Mouse (Mus musculus) liver, embryonic 14.5 days (tissue): Measurements from ENCODE around the gene Gm11032.
"Not testable (repeated sequence)": the region's sequence is repeated elsewhere in the genome, so short reads cannot be mapped to it uniquely, and the experiment has no call there.

Experiments
- CTCF ChIP-seq: IDR thresholded peaks from 2 replicates; pipeline ENCODE4 v1.5.1; 2016; ENCODE audit warnings: antibody characterized with exemption, low read depth, control low read depth
- EP300 ChIP-seq: IDR thresholded peaks from 2 replicates; pipeline ENCODE4 v1.6.1; 2016; ENCODE audit warnings: antibody characterized with exemption, low read depth

DNA sequence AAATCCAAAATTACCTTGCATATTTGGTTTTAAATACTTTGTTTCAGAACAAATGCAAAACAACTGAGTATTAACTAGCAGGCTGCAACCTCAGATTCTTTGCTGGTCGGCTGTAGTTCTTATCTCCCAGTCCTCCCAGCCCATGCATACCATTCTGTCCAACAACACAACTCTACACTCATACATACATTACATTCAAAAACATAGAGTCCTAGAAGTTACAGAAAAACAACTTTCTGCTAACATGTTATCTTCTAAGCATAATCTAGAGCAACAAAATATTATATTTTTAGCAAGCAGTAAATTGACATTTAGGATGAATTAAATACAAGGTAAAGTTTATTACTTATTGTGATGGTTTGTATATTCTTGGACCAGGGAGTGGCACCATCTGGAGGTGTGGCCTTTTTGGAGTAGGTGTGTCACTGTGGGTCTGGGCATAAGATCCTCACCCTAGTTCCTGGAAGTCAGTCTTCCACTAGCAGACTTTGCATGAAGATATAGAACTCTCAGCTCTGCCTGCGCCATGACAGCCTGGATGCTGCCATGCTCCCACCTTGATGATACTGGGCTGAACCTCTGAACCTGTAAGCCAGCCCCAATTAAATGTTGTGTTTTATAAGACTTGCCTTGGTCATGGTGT, 43.7 kb upstream of the Gm11032 start:
- not testable (repeated sequence) for TF ChIP-seq CTCF
- peak; percentile 80 for TF ChIP-seq EP300
